Mouse (Mus musculus) limb, embryonic 12.5 days (tissue): Measurements from ENCODE around the gene Kdm2a. TPM values are rescaled to one million over a fixed set of nuclear protein-coding genes. Genes with fewer than 3 reads are reported as not detected.

Experiments
- ATAC-seq: fragments of 200-750 bp; cut with Nextera tagmentation; 2 replicates; pipeline ENCODE4 v1.8.0; 2017; ENCODE audit warnings: low read depth, moderate TSS enrichment; ENCODE audit not compliant: insufficient number of reproducible peaks, insufficient read depth, low FRiP score, low TSS enrichment
- H3K27ac ChIP-seq: fragments of 300-500 bp; sonication (generic); 2 replicates; pipeline ENCODE4 v1.5.1; 2016; ENCODE audit warnings: mild to moderate bottlenecking, moderate library complexity
- H3K27me3 ChIP-seq: fragments of 300-500 bp; sonication (generic); 2 replicates; pipeline ENCODE4 v1.6.1; 2016; ENCODE audit warnings: mild to moderate bottlenecking, moderate library complexity
- H3K36me3 ChIP-seq: fragments of 300-500 bp; sonication (generic); 2 replicates; pipeline ENCODE4 v1.6.1; 2016; ENCODE audit warnings: mild to moderate bottlenecking, moderate library complexity
- H3K4me1 ChIP-seq: fragments of 300-500 bp; sonication (generic); replicated peaks from 2 replicates; pipeline ENCODE4 v1.6.1; 2016
- H3K4me2 ChIP-seq: fragments of 300-500 bp; sonication (generic); 2 replicates; pipeline ENCODE4 v1.6.1; 2016; ENCODE audit warnings: mild to moderate bottlenecking, moderate library complexity
- H3K4me3 ChIP-seq: fragments of 300-500 bp; sonication (generic); replicated peaks from 2 replicates; pipeline ENCODE4 v1.5.1; 2016; ENCODE audit warnings: mild to moderate bottlenecking
- H3K9ac ChIP-seq: fragments of 300-500 bp; sonication (generic); replicated peaks from 2 replicates; pipeline ENCODE4 v1.6.1; 2016; ENCODE audit warnings: mild to moderate bottlenecking, moderate library complexity
- H3K9me3 ChIP-seq: fragments of 300-500 bp; sonication (generic); 2 replicates; pipeline ENCODE4 v1.6.1; 2016; ENCODE audit warnings: mild to moderate bottlenecking, moderate library complexity
- whole genome bisulfite sequencing: fragments of 180-500 bp; shearing (Covaris S2); methylation state at CpG from one replicate; pipeline ENCODE4 v1.1.7; 2016; 5-methylcytosine and 5-hydroxymethylcytosine counted together
- polyA plus RNA-seq: library from polyadenylated mRNA; unstranded; fragments of >200 nt; fragmentation: Nextera tagmentation; extraction: Ambion mirVana; gene quantifications from 2 replicates; pipeline ENCODE4 v1.2.1, GENCODE M21; 2016

Kdm2a gene
- polyA plus RNA-seq, 1 experiment from 2014 or later, result 56.3 TPM

DNA sequence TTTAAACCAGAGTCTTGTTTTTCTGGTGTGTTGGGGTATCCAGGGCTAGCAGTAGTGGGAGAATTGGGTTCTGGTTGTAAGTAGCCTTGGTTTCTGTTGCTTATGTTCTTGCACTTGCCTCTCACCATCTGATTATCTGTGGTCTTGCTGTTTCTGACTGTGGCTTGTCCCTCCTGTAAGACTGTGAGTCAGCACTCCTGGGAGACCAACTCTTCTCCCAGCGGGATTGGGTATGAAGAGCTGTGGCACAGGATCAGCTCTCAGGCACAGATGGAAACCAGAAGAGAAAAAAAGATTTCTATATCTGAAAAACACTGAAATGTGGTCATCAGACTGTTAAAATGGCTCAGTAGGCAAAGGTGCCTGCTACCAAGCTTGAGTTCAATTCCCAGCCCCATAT lies 16.5 kb upstream of the Kdm2a start:
- H3K36me3 ChIP-seq, result no peaks in the 10 kb centered on the region
- WGBS, result 88% methylated on average over 1 of the region's 1 CpGs
- ATAC-seq, result no peak
- H3K9me3 ChIP-seq, result 0 out of 2 replicates have a peak, but pooled peaks cover 2% of the 10 kb centered on the region
- H3K27ac ChIP-seq, result no peak overlapping the region
- H3K4me2 ChIP-seq, result no peak overlapping the region
- H3K4me3 ChIP-seq, result no peak overlapping the region
- no peaks in the 10 kb centered on the region for H3K27me3 ChIP-seq
- no peaks in the 10 kb centered on the region for H3K4me1 ChIP-seq
- H3K9ac ChIP-seq, result no peak overlapping the region

DNA sequence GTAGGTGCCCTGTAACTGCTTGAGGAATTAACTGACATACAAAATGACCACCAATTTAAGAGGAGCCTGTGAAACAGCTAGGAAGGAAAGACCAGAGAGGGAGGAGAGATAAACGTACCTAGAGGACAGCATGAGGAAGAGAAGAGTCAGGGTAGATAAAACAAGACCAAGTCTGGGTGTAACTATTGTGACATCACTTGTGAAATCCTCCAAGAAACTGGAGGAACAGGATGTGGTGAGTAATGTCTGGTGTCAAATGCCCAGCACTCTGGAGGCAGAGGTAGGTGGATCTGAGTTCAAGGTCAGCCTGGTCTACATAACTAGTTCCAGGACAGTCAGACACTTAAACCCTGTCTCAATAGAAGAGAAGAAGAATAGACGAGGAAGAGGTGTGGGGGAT lies 11.0 kb upstream of the Kdm2a start:
- no peaks in the 10 kb centered on the region for H3K27me3 ChIP-seq
- H3K27ac ChIP-seq, result no peak overlapping the region
- H3K4me2 ChIP-seq, result no peak overlapping the region
- H3K4me3 ChIP-seq, result no peak overlapping the region
- no peak overlapping the region for H3K9ac ChIP-seq
- H3K36me3 ChIP-seq, result no peaks in the 10 kb centered on the region
- no peaks in the 10 kb centered on the region for H3K4me1 ChIP-seq
- ATAC-seq, result no peak
- 0 out of 2 replicates have a peak, but pooled peaks cover 2% of the 10 kb centered on the region for H3K9me3 ChIP-seq
- WGBS, result 64% methylated on average over 2 of the region's 2 CpGs

DNA sequence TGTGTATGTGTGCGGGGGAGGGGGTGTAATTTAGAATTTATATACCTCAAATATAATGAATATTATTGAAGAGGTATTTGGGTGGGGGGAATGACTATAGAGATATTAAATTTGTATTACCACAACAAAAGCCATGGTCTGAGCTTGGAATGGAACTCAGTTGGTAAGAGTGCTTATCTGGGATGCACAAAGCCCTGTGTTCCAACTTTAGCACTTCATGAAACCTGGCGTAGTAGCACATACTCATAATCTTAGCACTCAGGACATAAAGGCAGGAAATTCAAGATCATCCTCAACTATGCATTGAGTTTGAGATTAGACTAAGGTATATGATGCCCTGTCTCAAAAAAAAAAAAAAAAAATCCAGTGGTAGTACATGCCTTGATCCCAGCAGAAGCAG lies 6.8 kb upstream of the Kdm2a start:
- H3K9me3 ChIP-seq, result no peaks in the 10 kb centered on the region
- H3K4me3 ChIP-seq, result no peak overlapping the region
- no peak overlapping the region for H3K4me2 ChIP-seq
- ATAC-seq, result no peak
- H3K9ac ChIP-seq, result no peak overlapping the region
- H3K4me1 ChIP-seq, result no peaks in the 10 kb centered on the region
- H3K27ac ChIP-seq, result no peak overlapping the region
- WGBS, result 98% methylated on average over 2 of the region's 2 CpGs
- 0 out of 2 replicates have a peak, but pooled peaks cover 4% of the 10 kb centered on the region for H3K36me3 ChIP-seq
- no peaks in the 10 kb centered on the region for H3K27me3 ChIP-seq

DNA sequence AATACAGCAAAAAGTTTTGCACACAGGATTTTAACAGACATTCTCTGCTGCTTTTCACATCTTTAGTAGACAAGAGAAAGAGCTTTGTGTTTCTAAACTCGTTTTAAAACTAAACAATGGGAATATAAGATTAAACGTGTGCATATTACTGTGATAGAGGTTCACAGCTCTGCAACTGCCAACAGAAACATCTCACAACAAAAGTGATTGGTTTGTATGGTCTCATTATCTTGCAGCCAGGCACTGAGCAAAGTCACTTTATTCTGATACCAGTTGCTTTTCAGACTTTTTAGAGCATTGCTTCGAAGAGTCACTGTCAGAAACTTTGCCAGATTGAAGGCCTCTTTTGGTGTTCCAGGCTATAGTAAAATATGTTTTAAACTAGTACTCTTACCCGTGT lies 874 bp upstream of the Kdm2a start:
- no peak for ATAC-seq
- no peak overlapping the region for H3K4me3 ChIP-seq
- peak overlapping the region; percentile 87 for H3K4me2 ChIP-seq
- 77% methylated on average over 4 of the region's 4 CpGs for WGBS
- no peak overlapping the region for H3K9ac ChIP-seq
- no peak overlapping the region for H3K27ac ChIP-seq
- H3K4me1 ChIP-seq, result peaks cover 15% of the 10 kb centered on the region
- H3K36me3 ChIP-seq, result 0 out of 2 replicates have a peak, but pooled peaks cover 4% of the 10 kb centered on the region
- peaks cover 4% of the 10 kb centered on the region for H3K27me3 ChIP-seq
- H3K9me3 ChIP-seq, result no peaks in the 10 kb centered on the region

DNA sequence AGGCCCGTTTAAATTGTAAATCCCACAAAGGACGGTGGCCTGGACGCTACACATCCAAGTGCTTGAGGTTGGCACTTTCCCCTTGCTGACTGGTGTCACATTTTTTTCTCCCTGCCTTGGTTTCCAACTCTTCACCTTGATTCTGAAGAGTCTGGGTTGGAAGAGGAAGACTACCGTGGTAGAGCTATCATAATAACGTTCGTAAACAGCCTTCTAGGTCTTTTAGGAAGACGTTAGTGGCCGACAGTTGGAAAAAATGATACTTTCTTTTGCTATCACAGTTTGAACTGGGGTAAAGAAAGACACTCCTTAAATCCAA lies 504 bp upstream of the Kdm2a start:
- no peaks in the 10 kb centered on the region for H3K9me3 ChIP-seq
- no peak for ATAC-seq
- peak overlapping the region; percentile 87 for H3K4me2 ChIP-seq
- H3K4me3 ChIP-seq, result peak overlapping the region; percentile 99
- peaks cover 6% of the 10 kb centered on the region for H3K36me3 ChIP-seq
- H3K27ac ChIP-seq, result peak overlapping the region; percentile 96
- WGBS, result 33% methylated on average over 8 of the region's 8 CpGs
- H3K4me1 ChIP-seq, result peaks cover 15% of the 10 kb centered on the region
- peaks cover 4% of the 10 kb centered on the region for H3K27me3 ChIP-seq
- peak overlapping the region; percentile 86 for H3K9ac ChIP-seq

DNA sequence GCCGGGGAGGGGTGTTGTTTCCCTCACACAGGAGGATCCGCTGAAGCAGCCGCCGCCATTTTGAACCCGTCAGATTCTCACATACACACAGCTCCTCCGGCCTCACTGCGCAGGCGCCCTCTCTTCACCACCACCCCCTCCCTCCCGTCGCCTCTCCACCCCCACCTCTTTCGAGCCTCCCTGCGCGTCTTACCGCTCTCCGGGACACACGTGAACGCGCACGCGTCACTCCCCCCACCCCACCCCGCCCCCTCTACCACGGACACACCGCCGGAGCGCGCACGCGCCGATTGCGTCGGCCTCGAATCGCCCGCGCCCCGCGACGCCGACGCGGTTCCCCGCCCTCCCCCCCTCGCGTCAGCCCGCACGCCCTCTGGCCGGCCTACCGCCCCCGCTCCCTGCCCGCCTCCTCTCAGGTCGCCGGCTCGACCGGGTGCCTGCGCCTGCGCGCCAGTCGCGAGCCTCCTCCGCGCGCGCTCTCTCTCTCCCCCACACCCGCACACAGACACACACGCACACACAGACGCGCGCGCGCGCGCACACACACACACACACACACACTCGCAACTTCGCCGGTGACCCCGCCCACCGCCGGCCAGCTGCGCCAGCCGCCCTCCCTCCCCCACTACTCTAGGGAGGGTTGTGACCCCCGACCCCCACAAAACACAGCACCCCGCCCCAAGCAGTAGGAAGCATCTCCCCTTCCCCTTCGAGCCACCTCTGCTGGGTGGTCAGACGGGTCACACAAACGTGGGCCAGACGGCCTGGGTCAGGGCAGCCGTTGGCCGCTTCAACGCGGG lies 887 bp downstream of the Kdm2a start:
- Histone ChIP-seq H3K4me2 (peak overlapping the region; percentile 87), H3K4me3 (peak overlapping the region; percentile 99), H3K9me3 (no peaks in the 10 kb centered on the region), H3K4me1 (peaks cover 21% of the 10 kb centered on the region), H3K27ac (peak overlapping the region; percentile 96), H3K9ac (peak overlapping the region; percentile 100), H3K27me3 (peaks cover 4% of the 10 kb centered on the region), H3K36me3 (peaks cover 15% of the 10 kb centered on the region)
- under 1% methylated on average over 47 of the region's 90 CpGs for WGBS
- ATAC-seq, result peak; percentile 92

DNA sequence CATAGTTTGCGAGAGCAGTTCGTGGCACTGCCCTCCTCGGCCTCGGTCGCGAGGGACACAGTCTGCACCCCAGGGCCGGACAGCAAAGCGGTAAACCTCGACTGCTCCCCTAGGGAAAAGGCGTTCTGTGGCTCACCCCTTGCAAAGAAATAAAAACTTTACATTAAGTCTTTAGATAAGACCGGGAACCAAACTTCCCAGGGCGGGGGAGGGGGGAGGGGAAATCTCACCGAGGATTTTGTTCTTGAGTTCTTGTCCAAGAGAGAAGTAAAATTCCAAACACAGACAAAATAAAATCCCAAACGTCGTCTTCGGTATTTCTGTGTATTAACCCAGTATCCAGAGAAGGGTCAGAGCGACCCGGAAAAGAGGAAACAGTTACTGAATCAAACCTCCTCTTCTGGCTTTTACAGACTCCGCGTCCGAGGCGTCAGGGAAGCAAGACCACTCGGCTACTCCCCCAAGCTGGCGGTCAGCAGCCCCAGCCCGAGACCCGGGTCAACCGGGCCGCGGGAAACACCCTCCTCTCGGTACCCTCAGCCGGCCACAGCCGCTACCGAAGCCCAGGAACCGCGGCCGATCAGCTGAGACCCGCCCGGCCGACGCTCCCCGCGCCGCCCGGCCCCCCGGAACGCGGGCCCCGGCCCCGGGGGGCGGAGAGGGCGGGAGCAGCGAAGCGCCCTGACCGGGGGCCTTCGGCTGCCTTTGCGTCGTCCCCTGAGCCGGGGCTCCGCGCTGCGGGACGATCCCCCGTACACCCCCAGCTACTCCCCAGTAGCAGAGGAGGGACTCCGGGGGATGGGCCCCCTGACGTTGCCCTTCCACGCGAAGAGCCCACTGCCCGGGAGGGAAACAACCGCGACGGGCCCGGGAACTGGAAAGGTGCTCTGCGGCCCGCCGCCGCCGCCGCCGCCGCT lies 1.7 kb downstream of the Kdm2a start:
- peak overlapping the region; percentile 87 for H3K4me2 ChIP-seq
- H3K27me3 ChIP-seq, result peaks cover 4% of the 10 kb centered on the region
- WGBS, result under 1% methylated on average over 78 of the region's 80 CpGs
- peaks cover 20% of the 10 kb centered on the region for H3K36me3 ChIP-seq
- H3K4me3 ChIP-seq, result peak overlapping the region; percentile 99
- 0 out of 2 replicates have a peak, but pooled peaks have one; percentile 23 for ATAC-seq
- H3K4me1 ChIP-seq, result peaks cover 21% of the 10 kb centered on the region
- H3K27ac ChIP-seq, result peak overlapping the region; percentile 96
- peak overlapping the region; percentile 100 for H3K9ac ChIP-seq
- no peaks in the 10 kb centered on the region for H3K9me3 ChIP-seq

DNA sequence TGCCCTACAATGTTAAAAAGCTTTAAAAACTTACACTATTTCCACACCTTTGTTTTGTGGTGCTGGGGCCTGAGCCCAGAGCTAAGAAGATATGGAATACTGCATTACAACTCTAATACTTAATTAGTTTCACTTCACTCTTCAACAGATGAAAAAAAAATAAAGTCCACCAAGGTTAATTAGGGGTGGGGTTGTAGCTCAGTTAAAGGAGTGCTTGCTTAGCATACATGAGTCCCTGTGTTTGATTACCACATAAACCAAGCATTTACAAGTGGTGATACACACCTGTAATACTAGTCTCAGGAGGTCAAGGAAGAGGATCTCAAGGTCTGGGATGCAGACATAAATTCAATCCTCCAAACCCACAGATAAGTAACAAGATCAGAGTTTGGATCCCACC lies 10.8 kb downstream of the Kdm2a start:
- Histone ChIP-seq H3K9ac (no peak overlapping the region), H3K36me3 (peaks cover 56% of the 10 kb centered on the region), H3K27ac (no peak overlapping the region)

DNA sequence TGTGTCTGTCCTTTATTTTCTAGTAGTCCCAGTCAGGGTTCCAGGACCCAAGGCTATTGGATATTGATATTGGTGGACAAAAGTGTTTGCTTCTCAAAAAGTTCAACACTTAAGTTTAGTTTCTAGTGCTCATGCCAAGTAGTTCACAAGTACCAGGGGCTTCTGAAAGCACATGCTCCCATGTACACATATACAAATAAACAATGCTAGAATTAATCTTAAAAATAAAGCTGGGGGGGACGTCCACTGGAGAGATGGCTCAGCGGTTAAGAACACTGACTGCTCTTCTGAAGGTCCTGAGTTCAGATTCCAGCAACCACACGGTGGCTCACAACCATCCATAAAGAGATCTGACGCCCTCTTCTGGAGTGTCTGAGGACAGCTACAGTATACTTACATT lies 13.1 kb downstream of the Kdm2a start:
- H3K9ac ChIP-seq, result no peak overlapping the region
- no peak overlapping the region for H3K4me3 ChIP-seq
- peaks cover 48% of the 10 kb centered on the region for H3K36me3 ChIP-seq
- H3K27ac ChIP-seq, result no peak overlapping the region
- no peaks in the 10 kb centered on the region for H3K27me3 ChIP-seq
- 86% methylated on average over 4 of the region's 4 CpGs for WGBS
- no peak overlapping the region for H3K4me2 ChIP-seq
- H3K9me3 ChIP-seq, result no peaks in the 10 kb centered on the region
- ATAC-seq, result no peak
- no peaks in the 10 kb centered on the region for H3K4me1 ChIP-seq

More for the DNA sequence above, 10.8 kb downstream of the Kdm2a start:
- Histone ChIP-seq H3K4me2 (no peak overlapping the region), H3K27me3 (no peaks in the 10 kb centered on the region), H3K4me3 (no peak overlapping the region), H3K4me1 (no peaks in the 10 kb centered on the region), H3K9me3 (no peaks in the 10 kb centered on the region)
- ATAC-seq, result no peak

DNA sequence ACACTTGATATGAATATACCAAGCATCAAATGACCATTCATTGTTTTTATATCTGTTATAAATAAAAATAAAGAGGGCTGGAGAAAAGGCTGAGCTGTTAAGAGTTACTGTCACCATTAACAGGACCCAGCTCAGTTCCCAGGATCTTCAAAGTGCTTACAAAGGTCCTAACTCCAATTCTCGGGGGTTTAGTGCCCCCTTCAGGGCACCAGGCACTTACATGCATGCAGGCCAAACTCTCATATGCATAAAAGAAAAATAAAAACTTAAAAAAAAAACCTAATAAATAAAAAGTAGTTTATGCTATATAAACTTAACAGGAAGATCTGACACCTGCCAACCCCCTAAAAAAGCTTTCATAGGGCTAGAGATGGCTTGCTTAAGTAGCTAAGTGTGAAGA lies 13.8 kb downstream of the Kdm2a start:
- Histone ChIP-seq H3K36me3 (peaks cover 53% of the 10 kb centered on the region), H3K4me2 (no peak overlapping the region), H3K27me3 (no peaks in the 10 kb centered on the region), H3K9me3 (no peaks in the 10 kb centered on the region), H3K4me1 (no peaks in the 10 kb centered on the region), H3K27ac (no peak overlapping the region), H3K4me3 (no peak overlapping the region), H3K9ac (no peak overlapping the region)
- no peak for ATAC-seq
- 55% methylated on average over 1 of the region's 1 CpGs for WGBS

DNA sequence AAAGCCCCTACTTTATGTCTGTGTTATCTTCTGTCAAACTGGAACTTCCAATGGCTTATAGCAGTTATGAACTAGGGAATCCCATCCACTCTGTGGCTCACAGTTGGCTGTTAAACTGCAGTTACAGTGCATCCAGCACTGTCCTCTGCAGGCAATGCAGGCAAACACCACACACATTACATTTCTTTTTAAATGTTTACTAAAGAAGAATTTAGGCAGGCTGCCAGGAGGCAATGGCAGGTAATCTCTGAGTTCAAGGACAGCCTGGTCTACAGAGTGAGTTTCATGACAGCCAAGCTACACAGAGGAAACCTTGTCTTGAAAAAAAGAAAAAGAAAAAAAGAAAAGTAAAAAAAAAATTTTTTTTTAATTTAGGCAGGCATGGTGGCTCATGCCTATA lies 14.8 kb downstream of the Kdm2a start:
- ATAC-seq, result no peak
- Histone ChIP-seq H3K27me3 (no peaks in the 10 kb centered on the region), H3K9ac (no peak overlapping the region), H3K9me3 (no peaks in the 10 kb centered on the region), H3K27ac (no peak overlapping the region), H3K36me3 (peaks cover 55% of the 10 kb centered on the region), H3K4me3 (no peak overlapping the region), H3K4me1 (no peaks in the 10 kb centered on the region), H3K4me2 (no peak overlapping the region)
